Mouse (Mus musculus) bone marrow macrophage, adult 2 months (primary cell): ENCODE results near the gene Mrpl58.

Source experiments
- CTCF ChIP-seq: IDR thresholded peaks from 2 replicates; pipeline ENCODE4 v1.5.1; 2012; ENCODE audit warnings: low read depth, mild to moderate bottlenecking, low read length, moderate library complexity
- POLR2A ChIP-seq: IDR thresholded peaks from 2 replicates; pipeline ENCODE4 v1.6.1; 2012; ENCODE audit warnings: mild to moderate bottlenecking, low read depth, low read length, borderline replicate concordance

DNA sequence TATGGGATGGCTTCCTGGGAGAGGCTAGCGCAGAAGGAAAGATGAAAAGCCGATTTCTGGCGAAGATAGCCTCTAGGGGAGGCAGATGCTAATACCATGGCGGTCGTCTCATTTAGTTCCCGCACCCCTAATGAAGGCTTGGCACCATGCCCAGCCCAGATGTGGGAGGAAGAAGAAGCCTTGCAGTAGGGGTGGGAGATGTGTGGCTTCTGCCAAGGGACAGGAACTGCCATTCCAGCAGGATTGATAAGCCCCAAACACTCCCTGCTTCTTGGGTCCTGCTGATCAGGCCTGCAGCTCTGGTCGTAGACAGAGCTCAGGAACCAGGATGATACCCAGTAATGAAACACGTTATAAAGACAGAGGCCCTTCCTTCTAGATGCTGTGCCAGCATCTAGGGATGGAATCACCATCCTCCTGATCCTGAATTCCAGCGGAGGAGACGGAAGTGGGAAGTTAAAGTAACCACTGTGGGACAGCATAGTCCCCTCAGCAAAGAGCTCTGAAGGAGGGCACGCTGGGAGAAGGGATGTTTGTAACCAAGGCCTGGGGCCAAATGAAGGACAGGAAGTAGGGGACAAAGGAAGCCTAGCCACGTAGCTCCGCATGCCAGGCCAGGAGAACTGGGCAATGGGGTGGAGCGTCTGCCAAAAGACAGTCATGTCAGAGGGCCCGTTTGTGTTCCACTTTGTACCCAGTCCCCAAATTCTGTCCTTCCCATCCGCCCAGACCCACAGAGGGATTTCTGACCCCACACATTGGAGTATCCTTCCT, 19.7 kb upstream of the Mrpl58 start:
- TF ChIP-seq CTCF = no peak
- no peak for TF ChIP-seq POLR2A
